Mouse (Mus musculus) myocyte (in vitro differentiated cells): ENCODE measurements at regions not wholly inside any gene's neighbourhood (a gene's known extent, or its start where the extent isn't known, plus 50 kb on each side); places are given as distances from the start of the nearest gene placed in this dataset.

Experiments
- MYOG ChIP-seq, 3 experiments: IDR thresholded peaks; one replicate each; pipeline ENCODE4 v1.6.1; 2011; ENCODE audit warnings: control low read depth in 2 of 3, low read depth in 2 of 3, mild to moderate bottlenecking in 2 of 3; ENCODE audit not compliant: insufficient read length in 2 of 3, control insufficient read depth in 1 of 3, insufficient read depth in 1 of 3
- POLR2A ChIP-seq: IDR thresholded peaks from one replicate; pipeline ENCODE4 v1.6.1; 2011; ENCODE audit warnings: low read depth, mild to moderate bottlenecking, control low read depth, moderate library complexity; ENCODE audit not compliant: insufficient read length
- USF1 ChIP-seq: IDR thresholded peaks from one replicate; pipeline ENCODE4 v1.6.1; 2011; ENCODE audit warnings: low read depth, mild to moderate bottlenecking, control low read depth, moderate library complexity

- TF ChIP-seq USF1 (no peak), POLR2A (no peak), MYOG (IDR thresholded peaks at IDR 0.05; ENCODE audit: control insufficient read depth in 1 of 3, insufficient read depth in 1 of 3, insufficient read length in 2 of 3, low read depth in 2 of 3) (no peak)
Observed at GRCm38 (mm10) chr13:82225430-82225829, 442.6 kb downstream of the Cetn3 start.
